Comparison of ENCODE assay signal across 9 mouse cellular contexts in genomic region chr17:31728968-31729501, GRCm38 (mm10). TPM values are rescaled to one million over a fixed set of nuclear protein-coding genes. Genes with fewer than 3 reads are reported as not detected.
A peak's percentile ranks its signal among the peaks of the same experiment; 100 is the strongest.
DNase-seq lines count a peak whose midpoint lies in the region; ATAC-seq and TF ChIP-seq lines count a peak whose summit lies in the region.
"Had no signal": no experiment of that assay in that cellular context is flagged by ENCODE, and none has a peak within 500 bp of the region (broad histone marks: within the 10 kb centered on the region; RNA-seq: fewer than 3 reads in every experiment).

No protein-coding gene starts in this region.

- TF ChIP-seq CTCF in left cerebral cortex, adult 2 months (IDR thresholded peaks at IDR 0.05): peak; percentile 22
- TF ChIP-seq CTCF in Patski (IDR thresholded peaks at IDR 0.05): no peak

- no peaks in the 10 kb centered on the region for H3K36me3 ChIP-seq in intestine, embryonic 16.5 days (ENCODE audit: control insufficient read depth, insufficient read depth, low read length)
- H3K36me3 ChIP-seq in lung, embryonic 15.5 days: no peaks in the 10 kb centered on the region

- H3K9me3 ChIP-seq in intestine, embryonic 16.5 days (ENCODE audit: control insufficient read depth, low read length): no peaks in the 10 kb centered on the region
- no peaks in the 10 kb centered on the region for H3K9me3 ChIP-seq in lung, embryonic 15.5 days

- H3K9ac ChIP-seq in intestine, embryonic 16.5 days (ENCODE audit: low read depth, low read length): no peak overlapping the region
- no peak overlapping the region for H3K9ac ChIP-seq in lung, embryonic 15.5 days

- CTCF ChIA-PET in Patski (lab: Charles Lee): interaction anchor here (1.0 to 2.2 kb wide), 5 partner anchors 41 to 299 kb away, joined by 3 to 7 read pairs (median 4); no protein-coding TSS in a partner anchor

- no peaks in the 10 kb centered on the region for H3K27me3 ChIP-seq in Patski
- no peaks in the 10 kb centered on the region; the same call in 1 of the 2 replicates for H3K27me3 ChIP-seq in intestine, embryonic 16.5 days (replicated peaks; ENCODE audit: control insufficient read depth, insufficient read depth, low read length)
- H3K27me3 ChIP-seq in lung, embryonic 15.5 days: no peaks in the 10 kb centered on the region

- H3K4me2 ChIP-seq in intestine, embryonic 16.5 days (ENCODE audit: low read depth, low read length): no peak overlapping the region
- H3K4me2 ChIP-seq in lung, embryonic 15.5 days: no peak overlapping the region

- WGBS in intestine, embryonic 16.5 days: 60% methylated on average over 7 of the region's 7 CpGs
- WGBS in lung, embryonic 15.5 days: 53% methylated on average over 7 of the region's 7 CpGs

- in situ Hi-C loops in Patski (cut with MboI; ENCODE audit: low pct_unique_long_range_greater_than_20kb): loop anchor here (5.0 kb wide), 1 partner anchor 128 kb away; the partner anchor contains the start of gene Sik1

- H3K4me3 ChIP-seq in left cerebral cortex, adult 2 months: no peak overlapping the region
- H3K4me3 ChIP-seq in intestine, embryonic 16.5 days (ENCODE audit: low read length): no peak overlapping the region
- no peak overlapping the region for H3K4me3 ChIP-seq in lung, embryonic 15.5 days

- H3K4me1 ChIP-seq in intestine, embryonic 16.5 days (ENCODE audit: control insufficient read depth, insufficient read depth, low read length): peaks cover 9% of the 10 kb centered on the region
- H3K4me1 ChIP-seq in lung, embryonic 15.5 days: peaks cover 21% of the 10 kb centered on the region

- POLR2A ChIA-PET in Patski (lab: Charles Lee): interaction anchor here (0.7 to 1.2 kb wide), 3 partner anchors 80 to 126 kb away, joined by 3 to 4 read pairs (median 3); no protein-coding TSS in a partner anchor

- intact Hi-C loops in left cerebral cortex, adult 2 months (cut with DNase I): no loop called here

- peak; percentile 63 for ATAC-seq in Patski
- 0 out of 2 replicates have a peak, but pooled peaks have one; percentile 26 for ATAC-seq in granulocyte monocyte progenitor cell, adult 5-6 weeks (replicated peaks; ENCODE audit: poor library complexity, severe bottlenecking)
- ATAC-seq in intestine, embryonic 16.5 days: peak; percentile 69
- peak; percentile 74 for ATAC-seq in lung, embryonic 15.5 days (ENCODE audit: borderline replicate concordance, extremely low read depth, low FRiP score, low TSS enrichment)

- DNase-seq in left cerebral cortex, adult 2 months (ENCODE audit: extremely low spot score in 1 of 2, low spot score in 2 of 2): no peak
- no peak for DNase-seq in left cerebral cortex, adult 18-20 months (ENCODE audit: low spot score in 2 of 2)
- peak; percentile 55 for DNase-seq in Patski (ENCODE audit: low read depth, low spot score)
- DNase-seq in urinary bladder, postnatal 14 days (ENCODE audit: low spot score): peak; percentile 80
- no peak for DNase-seq in frontal cortex, postnatal 25 days (ENCODE audit: low spot score in 2 of 2)

- H3K27ac ChIP-seq in left cerebral cortex, adult 2 months: no peak overlapping the region
- H3K27ac ChIP-seq in intestine, embryonic 16.5 days (ENCODE audit: low read length): no peak overlapping the region
- peak overlapping the region; percentile 55; the same call in 1 of the 2 replicates for H3K27ac ChIP-seq in lung, embryonic 15.5 days

RNA-seq across cellular contexts. Expression of gene Cryaa, which starts 51.4 kb away (rescaled TPM):
- total RNA-seq in left cerebral cortex, adult 2 months (2021): not detected
- under 1 TPM in 1 of 2 experiments, not detected in 1; 0.30 TPM for total RNA-seq in left cerebral cortex, adult 18-20 months (2021)
- not detected for polyA plus RNA-seq in Patski (2021)
- total RNA-seq in granulocyte monocyte progenitor cell, adult 5-6 weeks (2014; fragmentation: Nextera tagmentation): not detected in 2 replicates
- not detected in 2 replicates for total RNA-seq in granulocyte monocyte progenitor cell, adult 5-6 weeks (2017)
- 0.31 and 0.39 TPM in 2 replicates for polyA plus RNA-seq in intestine, embryonic 16.5 days (2015; fragmentation: Nextera tagmentation; extraction: Ambion mirVana)
- polyA plus RNA-seq in lung, embryonic 15.5 days (2015; fragmentation: Nextera tagmentation; extraction: Ambion mirVana): not detected in 2 replicates
- total RNA-seq: gastrocnemius, postnatal 36 days had no signal

Comparison
In these comparisons a context has a peak if more than half of its experiments do, and no peak if none do; other contexts are left out.
1. DNase-seq: peak in Patski (single experiment) and urinary bladder, postnatal 14 days (single experiment); none in left cerebral cortex, adult 2 months (0 of 2), left cerebral cortex, adult 18-20 months (0 of 2) and frontal cortex, postnatal 25 days (0 of 2).
2. Peak in every context shown above with its lines, with median percentiles within 50 percentile points of each other: ATAC-seq.